Mouse (Mus musculus) Muller cell, postnatal 12 days (primary cell): ENCODE data around the gene Ssxb3.
"Not testable (repeated sequence)": the region's sequence is repeated elsewhere in the genome, so short reads cannot be mapped to it uniquely, and the experiment has no call there.

ENCODE experiments used
- DNase-seq: peaks from one replicate; pipeline ENCODE4 v3.0.0-alpha.2; 2015; ENCODE audit errors: inconsistent ontology term

The Ssxb3 gene

GRCm38 (mm10) chrX:8591716-8592115, at the start of gene Ssxb3:
Gene Ssxb3 (minus strand): TSS chrX:8591816.
- DNase-seq, result not testable (repeated sequence)

- not testable (repeated sequence) for DNase-seq
Measured at GRCm38 (mm10) chrX:8548155-8548554, 43.5 kb downstream of the Ssxb3 start, which contains the start of gene Ssxb6. Gene Ssxb6 (minus strand): TSS chrX:8548255.
